Mouse (Mus musculus) hindbrain, embryonic 12.5 days (tissue): ENCODE results near the gene Baz2b. TPM values are rescaled to one million over a fixed set of nuclear protein-coding genes. Genes with fewer than 3 reads are reported as not detected.

Source experiments
- polyA plus RNA-seq: library from polyadenylated mRNA; unstranded; fragments of >200 nt; fragmentation: Nextera tagmentation; extraction: Ambion mirVana; gene quantifications from 2 replicates; pipeline ENCODE4 v1.2.1, GENCODE M21; 2016

The Baz2b gene
- polyA plus RNA-seq, 1 experiment from 2014 or later: 92.4 TPM

Other genes starting within 250 kb of the Baz2b start
- 97.4 and 109 TPM in 2 replicates for gene March7, start within 50 bp of the Baz2b start, polyA plus RNA-seq
- gene Cd302, start 74.6 kb upstream of the Baz2b start, polyA plus RNA-seq: 24.5 and 24.6 TPM in 2 replicates
- 1.7 and 2.1 TPM in 2 replicates for gene Ly75, start 173.5 kb upstream of the Baz2b start, polyA plus RNA-seq